Mouse (Mus musculus) lung, adult 2 months (tissue): ENCODE results near the gene Smad6.

Source experiments
- CTCF ChIP-seq: fragments of 200-500 bp; IDR thresholded peaks from 2 replicates; pipeline ENCODE4 v1.5.1; 2011; ENCODE audit warnings: mild to moderate bottlenecking, low read length, control low read depth; ENCODE audit not compliant: insufficient read depth
- POLR2A ChIP-seq: fragments of 200-500 bp; IDR thresholded peaks from 2 replicates; pipeline ENCODE4 v1.6.1; 2011; ENCODE audit warnings: low read depth, mild to moderate bottlenecking, control low read depth, low read length, borderline replicate concordance; ENCODE audit errors: extremely low read depth

DNA sequence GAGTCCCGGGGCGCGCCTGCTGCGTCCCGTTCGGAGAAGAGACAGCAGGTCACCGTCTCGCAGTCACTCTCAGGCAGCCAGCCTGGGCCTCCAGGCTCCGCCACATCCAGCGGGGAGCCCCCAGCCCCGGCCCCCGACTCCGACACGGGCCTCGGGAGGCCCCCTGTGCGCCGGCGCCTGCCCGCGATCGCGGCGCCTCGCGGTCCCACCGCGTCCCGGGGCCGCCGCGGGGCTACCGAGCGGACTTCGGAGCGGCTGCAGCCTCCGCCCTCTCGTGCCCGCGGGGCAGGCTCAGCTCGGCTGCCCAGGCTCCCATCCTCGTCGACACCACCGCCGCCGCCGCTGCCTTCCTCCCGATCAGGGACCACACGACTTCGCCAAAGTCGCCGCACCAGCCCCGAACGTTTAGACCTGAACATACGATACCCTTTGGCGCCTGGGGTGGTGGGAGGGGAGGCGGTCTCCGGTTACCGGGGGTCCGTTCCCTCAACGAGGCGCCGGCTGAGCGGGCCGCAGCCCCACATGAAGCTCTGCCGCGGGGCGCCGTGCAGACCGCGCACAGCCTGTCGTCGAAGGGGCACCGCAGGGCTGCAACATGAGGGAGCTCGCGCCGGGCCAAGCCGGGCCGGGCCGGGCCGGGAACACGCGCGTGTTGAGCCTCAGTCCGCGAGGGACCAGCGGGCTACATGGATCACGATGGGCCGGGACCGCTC is 1.1 kb downstream of the Smad6 start:
- TF ChIP-seq POLR2A: 0 out of 2 replicates have a peak, but pooled peaks have one; percentile 24
- no peak for TF ChIP-seq CTCF
